Mouse (Mus musculus) limb, embryonic 14.5 days (tissue): ENCODE data around the gene B4galt1. TPM values are rescaled to one million over a fixed set of nuclear protein-coding genes. Genes with fewer than 3 reads are reported as not detected.

Experiments used
- ATAC-seq: fragments of 200-750 bp; cut with Nextera tagmentation; 2 replicates; pipeline ENCODE4 v1.8.0; 2017; ENCODE audit warnings: low read depth, moderate number of reproducible peaks, moderate TSS enrichment; ENCODE audit not compliant: low FRiP score
- DNase-seq: peaks from one replicate; pipeline ENCODE4 v3.0.0-alpha.2; 2015; ENCODE audit warnings: low spot score
- H3K27ac ChIP-seq: fragments of 300-500 bp; sonication (generic); replicated peaks from 2 replicates; pipeline ENCODE4 v1.5.1; 2014; ENCODE audit warnings: low read depth, mild to moderate bottlenecking, low read length, moderate library complexity, mixed read lengths
- H3K27me3 ChIP-seq: fragments of 300-500 bp; sonication (generic); 2 replicates; pipeline ENCODE4 v1.6.1; 2014; ENCODE audit warnings: low read length, mixed read lengths; ENCODE audit not compliant: control insufficient read depth, insufficient read depth
- H3K36me3 ChIP-seq: fragments of 300-500 bp; sonication (generic); 2 replicates; pipeline ENCODE4 v1.6.1; 2014; ENCODE audit warnings: mild to moderate bottlenecking, low read length, moderate library complexity, mixed read lengths; ENCODE audit not compliant: control insufficient read depth, insufficient read depth
- H3K4me1 ChIP-seq: fragments of 300-500 bp; sonication (generic); 2 replicates; pipeline ENCODE4 v1.6.1; 2014; ENCODE audit warnings: antibody characterized with exemption, low read length, mixed read lengths; ENCODE audit not compliant: control insufficient read depth, insufficient read depth
- H3K4me2 ChIP-seq: fragments of 300-500 bp; sonication (generic); replicated peaks from 2 replicates; pipeline ENCODE4 v1.6.1; 2014; ENCODE audit warnings: low read depth, mild to moderate bottlenecking, low read length, moderate library complexity; ENCODE audit not compliant: severe bottlenecking
- H3K4me3 ChIP-seq: fragments of 300-500 bp; sonication (generic); replicated peaks from 2 replicates; pipeline ENCODE4 v1.5.1; 2014; ENCODE audit warnings: low read length
- H3K9ac ChIP-seq: fragments of 300-500 bp; sonication (generic); 2 replicates; pipeline ENCODE4 v1.6.1; 2014; ENCODE audit warnings: mild to moderate bottlenecking, low read depth, low read length, moderate library complexity; ENCODE audit not compliant: severe bottlenecking
- H3K9me3 ChIP-seq: fragments of 300-500 bp; sonication (generic); 2 replicates; pipeline ENCODE4 v1.6.1; 2016; ENCODE audit warnings: low read length; ENCODE audit not compliant: control insufficient read depth
- POLR2A ChIP-seq: fragments of 200-500 bp; IDR thresholded peaks from 2 replicates; pipeline ENCODE4 v1.8.0; 2012; ENCODE audit warnings: inconsistent platforms, mild to moderate bottlenecking, moderate library complexity, borderline replicate concordance; ENCODE audit not compliant: insufficient read depth, insufficient read length; ENCODE audit errors: extremely low read depth
- WGBS: fragments of 180-500 bp; shearing (Covaris S2); extraction: QIAGEN DNeasy Blood & Tissue Kit; methylation state at CpG from one replicate; pipeline ENCODE4 v1.1.7; 2014; 5-methylcytosine and 5-hydroxymethylcytosine counted together
- polyA plus RNA-seq, 2 experiments: library from polyadenylated mRNA; depleted of rRNA in 1 of 2; stranded (reverse) in 1 of 2; unstranded in 1 of 2; fragments of >200 nt; fragmentation: Nextera tagmentation in 1 of 2; extraction: Ambion mirVana in 1 of 2; gene quantifications; 2 replicates each; pipeline versions ENCODE4 v1.2.1 to v1.2.3; 2012 to 2014

B4galt1 gene
- polyA plus RNA-seq, 2 experiments = 35.9 to 52.3 TPM

DNA sequence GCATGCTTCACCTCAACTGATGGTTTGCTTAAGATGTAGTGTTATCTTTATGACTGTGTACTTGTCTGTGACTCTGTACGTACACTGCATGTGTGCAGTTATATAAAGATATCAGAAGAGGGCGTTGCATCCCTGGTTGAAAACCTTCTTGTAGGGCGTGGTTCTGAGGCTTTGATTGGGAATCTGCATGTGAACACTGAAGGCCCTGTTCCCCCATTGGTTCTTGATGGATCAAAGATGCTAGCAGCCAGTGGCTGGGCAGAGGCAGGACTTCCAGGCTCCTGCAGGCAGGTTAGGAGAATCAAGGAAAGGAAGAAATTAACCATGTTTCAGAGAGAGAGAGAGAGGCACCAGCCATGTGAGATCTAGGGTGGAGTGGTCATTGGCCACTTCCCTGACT lies 7.3 kb upstream of the B4galt1 start:
- DNase-seq (no peak), ATAC-seq (no peak)
- no peaks in the 10 kb centered on the region for H3K36me3 ChIP-seq
- 86% methylated on average over 3 of the region's 3 CpGs for WGBS
- no peak overlapping the region for H3K4me2 ChIP-seq
- no peak overlapping the region for H3K27ac ChIP-seq
- no peaks in the 10 kb centered on the region for H3K4me1 ChIP-seq
- no peak overlapping the region for H3K4me3 ChIP-seq
- H3K9ac ChIP-seq = no peak overlapping the region
- no peaks in the 10 kb centered on the region for H3K9me3 ChIP-seq
- H3K27me3 ChIP-seq = no peaks in the 10 kb centered on the region
- TF ChIP-seq POLR2A = no peak

DNA sequence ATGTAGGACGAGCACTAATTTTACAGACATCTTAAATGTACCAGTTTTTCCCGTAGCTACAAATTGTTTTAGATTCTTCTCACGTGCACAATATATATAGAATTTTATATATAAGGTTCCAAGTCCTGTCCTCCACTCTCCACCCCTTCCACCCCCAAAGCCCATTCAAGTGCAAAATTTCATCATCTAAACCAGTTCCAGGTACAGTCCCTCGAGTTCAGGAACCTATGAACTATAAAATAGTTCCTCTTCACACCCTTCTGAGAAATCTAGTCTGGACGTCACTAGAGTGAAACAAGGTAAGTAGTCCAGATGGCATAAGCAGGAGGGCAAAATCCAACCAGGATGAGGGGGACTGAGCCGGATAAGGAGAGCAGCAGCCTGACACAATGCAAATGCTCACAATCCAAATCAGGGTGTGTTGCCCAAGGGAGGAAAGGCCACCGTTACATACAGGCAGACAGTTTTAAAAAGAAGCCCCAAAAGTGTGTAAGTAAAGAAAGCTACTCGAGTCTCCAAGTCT lies 4.1 kb upstream of the B4galt1 start:
- Histone ChIP-seq H3K4me2 (no peak overlapping the region), H3K9me3 (no peaks in the 10 kb centered on the region), H3K4me3 (no peak overlapping the region), H3K9ac (no peak overlapping the region), H3K27me3 (no peaks in the 10 kb centered on the region), H3K36me3 (no peaks in the 10 kb centered on the region), H3K4me1 (peaks cover 5% of the 10 kb centered on the region), H3K27ac (no peak overlapping the region)
- WGBS = 70% methylated on average over 8 of the region's 8 CpGs
- DNase-seq = no peak
- no peak for TF ChIP-seq POLR2A
- ATAC-seq = no peak

DNA sequence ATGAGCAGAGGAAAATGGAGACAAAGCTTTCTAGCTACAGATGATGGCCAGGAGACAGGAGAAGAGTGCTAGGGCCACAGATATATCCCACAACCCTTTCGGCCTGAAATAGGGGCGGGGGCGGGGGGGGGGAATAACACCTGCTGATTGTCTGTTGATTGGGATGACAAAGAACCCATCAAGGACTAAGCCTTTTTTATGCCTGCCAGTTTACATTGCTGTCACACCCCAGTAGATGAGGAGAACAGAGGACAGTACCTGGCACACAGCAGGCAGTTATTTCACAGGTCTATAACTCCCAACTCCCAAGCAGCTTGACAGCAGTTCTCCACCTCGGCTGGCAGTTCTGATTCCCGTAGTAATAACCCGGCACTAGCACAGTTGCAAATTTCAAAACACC lies 2.8 kb upstream of the B4galt1 start:
- Histone ChIP-seq H3K9me3 (no peaks in the 10 kb centered on the region), H3K4me3 (no peak overlapping the region), H3K9ac (no peak overlapping the region), H3K36me3 (no peaks in the 10 kb centered on the region), H3K27me3 (no peaks in the 10 kb centered on the region), H3K27ac (no peak overlapping the region), H3K4me2 (no peak overlapping the region), H3K4me1 (peaks cover 14% of the 10 kb centered on the region)
- ATAC-seq (no peak), DNase-seq (no peak)
- TF ChIP-seq POLR2A = no peak
- WGBS = 45% methylated on average over 6 of the region's 6 CpGs

DNA sequence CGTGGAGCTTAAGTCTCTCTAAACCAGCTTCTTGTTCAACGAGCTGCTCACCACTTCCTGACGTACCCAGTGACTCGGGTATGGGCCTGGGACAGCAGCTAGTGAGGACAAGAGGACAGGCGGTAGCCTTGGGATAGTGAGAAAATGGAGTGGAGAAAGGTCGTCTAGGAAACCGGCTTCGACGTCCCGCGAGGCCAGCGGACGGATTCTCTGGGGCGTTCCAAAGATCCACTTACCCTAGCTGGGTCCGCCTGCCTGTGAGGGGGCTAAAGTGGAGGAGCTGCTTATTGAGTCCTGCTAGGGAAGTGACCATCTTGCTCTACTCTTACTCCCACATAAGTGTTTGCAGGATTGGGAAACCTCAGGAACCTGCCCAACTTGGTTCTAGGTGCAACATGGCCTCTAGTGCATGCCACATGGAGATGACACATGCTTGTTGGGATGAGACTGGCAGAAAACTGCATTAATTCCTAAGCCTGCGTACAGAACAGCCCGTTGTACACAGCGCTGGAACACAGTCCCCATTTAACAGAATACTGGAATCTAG lies 655 bp upstream of the B4galt1 start:
- Histone ChIP-seq H3K27ac (peak overlapping the region; percentile 86), H3K9me3 (no peaks in the 10 kb centered on the region), H3K4me1 (peaks cover 27% of the 10 kb centered on the region), H3K27me3 (no peaks in the 10 kb centered on the region), H3K4me2 (peak overlapping the region; percentile 80), H3K9ac (peak overlapping the region; percentile 80), H3K4me3 (peak overlapping the region; percentile 71), H3K36me3 (no peaks in the 10 kb centered on the region)
- ATAC-seq (no peak), DNase-seq (peak; percentile 27)
- TF ChIP-seq POLR2A = no peak
- 12% methylated on average over 18 of the region's 18 CpGs for WGBS

DNA sequence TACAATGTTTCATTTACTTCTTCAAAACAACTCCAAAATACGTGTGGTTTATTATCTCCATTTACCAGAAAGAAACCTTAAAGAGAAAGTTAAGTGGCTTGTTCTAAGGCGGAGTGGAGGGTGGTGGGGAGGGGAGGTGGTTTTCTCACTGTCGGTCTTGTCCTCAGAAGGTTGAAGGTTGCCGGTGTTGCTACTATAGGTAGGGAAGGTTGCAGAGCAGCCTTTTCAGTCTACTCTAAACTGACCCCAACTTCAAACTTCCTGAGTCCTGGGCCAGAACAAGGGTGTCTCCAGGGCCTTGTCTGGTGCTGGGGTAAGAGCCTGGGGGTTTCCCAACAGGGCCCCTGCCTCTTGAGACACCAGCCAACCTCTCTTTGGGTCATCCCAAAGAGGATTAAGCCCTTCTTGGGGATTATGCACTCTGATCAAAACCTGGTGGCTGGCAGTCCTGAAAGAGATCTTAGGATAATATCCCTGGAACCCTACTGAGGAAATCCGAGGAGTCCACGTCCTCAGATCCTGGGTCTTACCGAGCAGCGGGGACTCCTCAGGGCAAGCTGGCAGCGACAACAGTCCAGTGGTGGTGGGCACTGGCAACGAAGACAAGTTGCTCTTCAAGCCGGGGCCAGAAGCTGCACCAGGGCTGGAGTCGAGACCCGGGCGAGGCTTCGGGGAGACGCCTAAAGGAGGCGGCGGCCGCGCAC lies 792 bp downstream of the B4galt1 start:
- DNase-seq (no peak), ATAC-seq (no peak)

More for the DNA sequence above, 792 bp downstream of the B4galt1 start:
- H3K4me3 ChIP-seq = peak overlapping the region; percentile 71
- peak overlapping the region; percentile 46 for H3K4me2 ChIP-seq
- peaks cover 27% of the 10 kb centered on the region for H3K4me1 ChIP-seq
- H3K27ac ChIP-seq = peak overlapping the region; percentile 91
- 1% methylated on average over 19 of the region's 20 CpGs for WGBS
- no peaks in the 10 kb centered on the region for H3K9me3 ChIP-seq
- no peaks in the 10 kb centered on the region for H3K27me3 ChIP-seq
- H3K9ac ChIP-seq = peak overlapping the region; percentile 80
- H3K36me3 ChIP-seq = no peaks in the 10 kb centered on the region
- no peak for TF ChIP-seq POLR2A
